Mouse (Mus musculus): Measurements from ENCODE around the gene Tmem248. TPM values are rescaled to one million over a fixed set of nuclear protein-coding genes. Genes with fewer than 3 reads are reported as not detected.

The Tmem248 gene
- polyA plus RNA-seq, 1 experiment from 2014 or later = 40.6 TPM

Other genes starting within 250 kb of the Tmem248 start
- 57.8 and 60.0 TPM in 2 replicates for gene Gusb, start 214.0 kb upstream of the Tmem248 start, polyA plus RNA-seq (2014; fragmentation: Nextera tagmentation; extraction: Ambion mirVana)
- gene Asl, start 187.8 kb upstream of the Tmem248 start, polyA plus RNA-seq (2014; fragmentation: Nextera tagmentation; extraction: Ambion mirVana) = 32.1 and 35.7 TPM in 2 replicates
- 24.9 and 25.6 TPM in 2 replicates for gene Crcp, start 187.8 kb upstream of the Tmem248 start, polyA plus RNA-seq (2014; fragmentation: Nextera tagmentation; extraction: Ambion mirVana)
- 94.0 and 102 TPM in 2 replicates for gene Tpst1, start 143.8 kb upstream of the Tmem248 start, polyA plus RNA-seq (2014; fragmentation: Nextera tagmentation; extraction: Ambion mirVana)
- 5.8 and 6.5 TPM in 2 replicates for gene Kctd7, start 72.2 kb upstream of the Tmem248 start, polyA plus RNA-seq (2014; fragmentation: Nextera tagmentation; extraction: Ambion mirVana)
- 22.5 and 24.4 TPM in 2 replicates for gene Rabgef1, start 45.3 kb upstream of the Tmem248 start, polyA plus RNA-seq (2014; fragmentation: Nextera tagmentation; extraction: Ambion mirVana)
- gene Sbds, start 38.4 kb downstream of the Tmem248 start, polyA plus RNA-seq (2014; fragmentation: Nextera tagmentation; extraction: Ambion mirVana) = 51.7 and 54.3 TPM in 2 replicates
- gene Tyw1, start 38.5 kb downstream of the Tmem248 start, polyA plus RNA-seq (2014; fragmentation: Nextera tagmentation; extraction: Ambion mirVana) = 22.3 and 23.9 TPM in 2 replicates
- gene Caln1, start 152.4 kb downstream of the Tmem248 start, polyA plus RNA-seq (2014; fragmentation: Nextera tagmentation; extraction: Ambion mirVana) = 1.3 and 2.2 TPM in 2 replicates
- gene A330070K13Rik, start 167.6 kb downstream of the Tmem248 start, polyA plus RNA-seq (2014; fragmentation: Nextera tagmentation; extraction: Ambion mirVana) = not detected in 2 replicates